Mouse (Mus musculus): ENCODE results near the gene Cldn14.

Cldn14 gene

DNA sequence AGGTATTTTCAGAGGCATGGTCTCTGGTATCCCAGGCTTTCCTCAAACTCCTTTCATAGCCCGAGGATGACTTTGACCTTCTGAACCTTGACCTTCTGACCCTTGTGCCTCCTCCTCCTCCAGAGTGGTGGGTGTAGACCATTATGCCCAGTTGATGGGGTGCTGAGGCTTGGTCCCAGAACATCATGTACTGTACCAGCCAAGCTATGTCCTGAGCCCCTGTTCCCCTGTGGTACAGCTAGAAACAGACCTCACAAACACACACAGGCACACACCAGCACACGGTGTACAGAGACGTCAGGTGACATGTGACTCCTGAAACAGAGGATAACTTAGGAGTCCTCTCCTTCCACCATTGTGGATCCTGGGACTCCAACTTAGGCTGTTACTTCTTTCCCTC is 95.8 kb downstream of the Cldn14 start:
- DNase-seq (ENCODE audit: low spot score in 2 of 2), result no peak

DNA sequence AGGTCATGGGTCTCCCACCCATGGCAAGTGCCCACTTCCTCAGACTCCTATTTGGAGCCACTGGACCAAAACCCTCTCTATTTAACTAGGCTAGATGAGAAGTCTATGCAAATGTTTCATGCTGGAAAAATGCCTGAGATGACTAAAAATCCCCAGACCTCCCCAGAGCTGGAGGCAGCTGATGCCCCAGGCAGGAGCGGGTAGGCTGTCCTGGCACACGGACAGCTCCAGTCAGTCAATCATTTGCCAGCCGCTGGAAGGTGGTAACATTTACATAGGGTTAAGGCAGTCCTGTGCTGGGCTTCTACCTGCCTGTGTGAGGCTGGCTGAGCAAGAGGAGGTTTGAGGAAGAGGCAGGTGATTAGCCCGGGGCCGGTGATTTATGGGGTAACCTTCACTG is 96.5 kb downstream of the Cldn14 start:
- DNase-seq (ENCODE audit: low spot score in 2 of 2), result no peak

- no peak for DNase-seq (ENCODE audit: low spot score in 2 of 2)
These were observed 97.6 kb downstream of the Cldn14 start for GRCm38 (mm10) chr16:93910735-93911665.

- DNase-seq (ENCODE audit: low spot score in 2 of 2), result no peak
These were observed 98.7 kb downstream of the Cldn14 start for GRCm38 (mm10) chr16:93909936-93910335.

GRCm38 (mm10) chr16:93908196-93908595 is 100.4 kb downstream of the Cldn14 start:
- DNase-seq (ENCODE audit: low spot score in 2 of 2), result no peak

DNA sequence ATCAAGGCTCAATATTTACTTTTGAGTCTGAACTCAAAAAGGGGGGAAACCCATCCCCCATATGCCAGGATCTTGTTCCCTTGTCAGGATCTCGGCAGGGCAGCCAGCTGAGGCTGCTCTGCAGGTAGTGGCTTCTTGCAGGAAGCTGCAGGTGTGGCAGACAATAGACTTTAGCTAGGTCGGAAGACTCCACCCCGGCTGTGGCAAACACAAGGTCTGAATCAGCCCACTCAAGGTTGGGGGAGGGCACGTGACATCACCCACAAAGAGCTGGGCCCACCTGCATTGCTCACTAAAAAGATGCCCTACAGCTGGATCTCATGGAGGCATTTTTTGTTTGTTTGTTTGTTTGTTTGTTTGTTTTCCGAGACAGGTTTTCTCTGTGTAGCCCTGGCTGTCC is 100.9 kb downstream of the Cldn14 start:
- peak in 1 of 2 experiments; percentile 15 for DNase-seq (ENCODE audit: low spot score in 2 of 2)

DNA sequence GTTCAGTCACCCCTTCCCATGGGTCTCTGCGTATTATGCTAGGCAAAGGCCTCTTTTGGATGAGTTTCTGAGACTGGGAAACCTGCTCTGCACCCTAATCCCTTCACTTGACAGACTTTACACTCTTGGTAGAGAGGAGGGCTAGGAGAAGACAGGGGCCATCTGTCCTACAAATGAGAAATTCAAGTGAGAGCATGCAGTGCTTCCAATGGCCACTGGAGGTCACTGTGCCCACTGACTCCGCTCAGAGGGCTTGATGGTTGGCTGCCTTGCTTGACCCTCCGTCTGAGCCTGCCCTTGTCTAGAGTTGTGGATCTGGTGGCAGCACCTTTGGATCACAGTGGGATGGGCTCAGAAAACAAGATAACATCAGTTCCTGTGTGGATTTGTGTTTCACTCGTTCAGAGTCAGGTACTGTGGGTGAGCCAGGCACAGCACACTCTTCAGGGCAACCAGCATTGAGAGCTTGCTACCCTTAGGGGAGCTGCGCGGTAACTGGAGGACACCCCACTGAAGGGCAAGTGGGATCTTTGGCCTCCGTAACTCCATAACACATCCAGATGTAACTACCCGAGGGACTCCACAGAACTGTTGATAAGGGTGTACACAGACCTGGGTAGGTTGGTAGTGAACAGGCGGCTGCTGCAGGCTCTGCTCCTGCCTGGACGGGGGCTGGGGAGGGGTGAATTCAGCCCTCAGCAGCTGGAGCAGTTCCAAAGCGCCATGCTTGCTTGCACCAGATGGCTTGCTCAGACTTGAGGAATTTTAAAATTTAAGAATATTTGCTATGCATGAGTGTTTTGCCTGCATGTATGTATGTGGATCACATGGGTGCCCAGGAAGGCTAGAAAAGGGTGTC is 102.3 kb downstream of the Cldn14 start:
- DNase-seq (ENCODE audit: low spot score in 2 of 2), result peak; percentile 25 to 28

DNA sequence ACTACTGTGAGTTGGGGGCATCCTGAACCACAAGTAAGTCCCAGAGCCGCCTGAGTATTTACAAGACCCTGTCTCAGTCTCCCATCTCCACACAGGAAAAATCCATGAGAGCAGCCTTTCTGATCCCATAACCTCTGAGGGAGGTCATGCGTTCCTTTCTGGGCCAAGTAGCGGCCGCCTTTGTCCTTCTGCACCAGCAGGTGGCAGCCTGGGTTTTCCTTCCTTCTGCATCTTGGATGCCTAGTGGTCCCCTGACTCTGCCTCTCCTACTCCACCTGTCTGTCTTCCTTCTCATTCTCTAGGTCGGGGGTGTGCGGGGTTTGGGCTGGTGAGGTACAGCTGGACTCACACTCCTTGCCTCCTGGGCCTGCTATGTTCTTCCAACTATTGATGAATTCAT is 105.6 kb downstream of the Cldn14 start:
- no peak for DNase-seq (ENCODE audit: low spot score in 2 of 2)

DNA sequence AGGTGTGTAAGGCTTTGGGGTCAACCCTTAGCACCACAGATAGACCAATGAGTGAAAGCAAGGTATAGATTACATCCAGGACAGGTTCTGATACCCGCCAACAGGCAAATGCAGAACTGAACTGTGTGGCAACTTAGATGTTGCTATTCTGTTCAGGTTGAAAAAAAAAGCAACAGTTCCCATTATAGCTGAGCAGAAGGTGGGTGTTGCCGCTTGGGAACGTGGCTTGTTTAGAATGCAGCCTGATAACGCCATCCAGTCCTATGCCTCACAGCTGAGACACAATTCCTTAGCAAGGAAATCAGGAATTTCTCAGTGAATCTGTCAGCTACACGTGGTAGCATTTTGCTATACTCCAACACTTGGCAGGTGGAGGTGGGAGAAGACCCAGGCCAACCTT is 115.4 kb downstream of the Cldn14 start:
- DNase-seq (ENCODE audit: low spot score in 2 of 2), result no peak

GRCm38 (mm10) chr16:93890948-93891604 is 117.6 kb downstream of the Cldn14 start:
- DNase-seq (ENCODE audit: low spot score in 2 of 2), result no peak

GRCm38 (mm10) chr16:93888481-93888880 is 120.2 kb downstream of the Cldn14 start:
- DNase-seq (ENCODE audit: low spot score in 2 of 2), result peak; percentile 35 to 42

DNA sequence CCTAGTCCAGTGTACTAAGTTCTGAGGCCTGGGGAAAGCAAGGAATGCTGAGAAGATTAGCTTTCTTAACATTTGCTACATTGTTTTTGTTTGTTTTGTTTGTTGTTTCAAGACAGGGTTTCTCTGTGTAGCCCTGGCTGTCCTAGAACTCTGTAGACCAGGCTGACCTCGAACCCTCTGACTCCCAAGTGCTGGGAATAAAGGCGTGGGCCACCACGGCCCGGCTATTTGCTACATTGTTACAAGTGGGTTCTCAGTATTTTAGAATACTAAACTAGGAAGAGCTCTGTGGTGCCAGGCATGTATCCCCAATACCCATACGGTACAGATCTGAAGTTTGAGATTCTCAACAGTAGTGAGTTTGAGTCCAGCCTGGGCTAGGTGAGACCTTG is 123.9 kb downstream of the Cldn14 start:
- DNase-seq (ENCODE audit: low spot score in 2 of 2), result no peak

GRCm38 (mm10) chr16:93884086-93884721 is 124.4 kb downstream of the Cldn14 start:
- DNase-seq (ENCODE audit: low spot score in 2 of 2), result no peak

DNA sequence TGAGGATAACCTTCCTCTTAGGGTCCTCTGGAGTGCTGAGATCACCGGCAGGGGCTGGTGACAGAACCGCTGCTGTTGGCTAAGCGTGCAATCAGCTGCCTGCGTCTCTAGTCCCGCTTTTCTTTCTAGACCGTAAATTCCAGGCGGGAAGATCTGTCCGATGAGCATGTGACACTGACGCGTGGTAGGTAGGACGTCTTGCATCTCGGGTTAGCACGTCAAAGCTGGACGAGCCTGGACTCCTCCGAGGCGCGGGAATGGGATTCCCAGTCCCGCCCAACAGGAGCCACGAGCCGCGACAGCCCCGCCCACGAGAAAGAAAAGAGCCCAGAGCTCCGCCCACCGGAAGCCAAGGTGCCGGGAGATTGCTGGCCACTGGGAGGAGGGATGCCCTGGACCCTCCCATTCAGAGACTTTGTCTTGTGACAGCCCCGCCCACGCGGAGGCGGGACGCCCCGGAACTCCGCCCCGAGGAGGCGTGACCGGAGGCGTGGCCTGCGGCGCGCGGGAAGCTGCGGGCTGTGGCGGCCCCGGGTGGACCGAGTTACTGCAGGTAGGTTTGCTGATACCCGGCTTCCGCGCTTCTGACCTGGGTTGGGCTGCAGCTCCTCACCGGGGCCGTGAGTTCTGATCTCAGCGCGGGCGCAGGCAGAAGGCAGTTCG is 125.1 kb downstream of the Cldn14 start, which contains the start of gene Chaf1b:
Gene Chaf1b, plus strand, starts transcription at position 479 of the 663 bp plus-strand sequence.
- peak; percentile 95 to 96 for DNase-seq (ENCODE audit: low spot score in 2 of 2)

DNA sequence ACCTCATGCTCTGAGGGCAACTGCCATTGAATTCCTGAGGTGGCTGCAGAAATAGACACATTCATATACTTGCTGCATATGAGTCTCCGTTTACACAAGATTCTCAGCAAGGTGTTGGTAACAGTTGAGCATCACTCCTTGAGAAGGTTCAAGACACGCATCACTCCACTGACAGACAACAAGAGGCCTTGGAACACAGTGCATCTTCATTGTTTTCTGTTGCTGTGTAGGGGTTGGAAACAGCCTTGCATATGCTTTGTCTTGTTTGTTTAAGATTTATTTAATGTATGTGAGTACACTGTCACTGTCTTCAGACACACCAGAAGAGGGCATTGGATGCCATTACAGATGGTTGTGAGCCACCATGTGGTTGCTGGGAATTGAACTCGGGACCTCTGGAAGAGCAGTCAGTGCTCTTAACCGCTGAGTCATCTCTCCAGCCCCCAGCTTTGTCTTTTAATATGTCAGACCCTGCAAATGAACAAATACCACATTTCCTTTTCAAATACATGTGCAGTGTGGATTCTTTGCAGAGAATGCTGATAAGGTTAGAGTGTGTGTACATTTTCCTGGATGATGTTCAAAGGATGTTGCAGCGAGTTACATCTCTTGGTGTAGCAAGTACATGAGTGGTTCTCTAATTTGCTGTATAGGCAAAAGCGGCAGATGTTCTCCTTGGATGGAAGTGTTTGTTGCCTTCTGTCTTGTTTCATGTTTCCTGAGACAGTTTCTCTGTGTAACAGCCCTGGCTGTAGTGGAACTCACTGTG is 130.8 kb downstream of the Cldn14 start:
- no peak for DNase-seq (ENCODE audit: low spot score in 2 of 2)

DNA sequence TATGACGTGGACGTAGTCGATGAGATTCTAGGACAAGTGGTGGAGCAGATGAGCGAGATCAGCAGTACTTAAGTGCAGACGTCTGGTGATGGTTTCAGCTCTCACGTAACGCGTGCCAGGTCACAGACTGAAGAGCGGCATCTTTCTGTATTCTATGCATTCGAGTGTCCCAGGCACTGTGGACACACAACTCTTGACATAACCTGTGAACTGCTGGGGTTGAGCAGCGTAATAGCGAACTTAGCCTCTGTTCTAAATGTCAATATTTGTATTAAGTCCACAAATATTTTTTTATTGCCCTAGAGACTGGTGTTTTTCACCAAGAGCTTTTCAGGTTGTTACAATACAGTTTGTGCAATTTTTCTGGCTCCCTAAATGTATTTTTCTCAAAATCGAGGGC is 133.8 kb downstream of the Cldn14 start:
- no peak for DNase-seq (ENCODE audit: low spot score in 2 of 2)
